Mouse (Mus musculus): ENCODE data around the gene Vmn2r-ps159.
"Not testable (repeated sequence)": the region's sequence is repeated elsewhere in the genome, so short reads cannot be mapped to it uniquely, and the experiment has no call there.

Vmn2r-ps159 gene

DNA sequence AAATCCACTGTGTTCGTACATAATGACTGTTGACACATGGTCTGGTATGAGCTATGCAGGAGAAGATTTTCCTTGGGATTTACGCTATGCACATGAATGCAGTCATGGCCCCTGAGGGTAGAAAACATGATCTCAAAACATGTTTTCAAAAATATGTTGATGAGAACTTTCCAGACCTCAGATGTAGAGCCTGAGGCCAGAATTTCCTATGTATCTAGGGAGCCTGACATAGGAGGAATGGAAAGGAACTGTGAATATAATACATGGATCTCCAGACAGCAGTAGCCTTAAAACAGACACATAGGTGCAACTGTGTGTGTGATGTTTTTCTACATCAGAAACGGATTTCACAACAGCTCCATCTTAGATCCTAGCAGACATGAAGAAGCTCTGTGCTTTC is at the start of gene Vmn2r-ps159:
Vmn2r-ps159 (plus strand) TSS at position 301 of the 400 bp plus-strand sequence.
- not testable (repeated sequence) for DNase-seq

DNA sequence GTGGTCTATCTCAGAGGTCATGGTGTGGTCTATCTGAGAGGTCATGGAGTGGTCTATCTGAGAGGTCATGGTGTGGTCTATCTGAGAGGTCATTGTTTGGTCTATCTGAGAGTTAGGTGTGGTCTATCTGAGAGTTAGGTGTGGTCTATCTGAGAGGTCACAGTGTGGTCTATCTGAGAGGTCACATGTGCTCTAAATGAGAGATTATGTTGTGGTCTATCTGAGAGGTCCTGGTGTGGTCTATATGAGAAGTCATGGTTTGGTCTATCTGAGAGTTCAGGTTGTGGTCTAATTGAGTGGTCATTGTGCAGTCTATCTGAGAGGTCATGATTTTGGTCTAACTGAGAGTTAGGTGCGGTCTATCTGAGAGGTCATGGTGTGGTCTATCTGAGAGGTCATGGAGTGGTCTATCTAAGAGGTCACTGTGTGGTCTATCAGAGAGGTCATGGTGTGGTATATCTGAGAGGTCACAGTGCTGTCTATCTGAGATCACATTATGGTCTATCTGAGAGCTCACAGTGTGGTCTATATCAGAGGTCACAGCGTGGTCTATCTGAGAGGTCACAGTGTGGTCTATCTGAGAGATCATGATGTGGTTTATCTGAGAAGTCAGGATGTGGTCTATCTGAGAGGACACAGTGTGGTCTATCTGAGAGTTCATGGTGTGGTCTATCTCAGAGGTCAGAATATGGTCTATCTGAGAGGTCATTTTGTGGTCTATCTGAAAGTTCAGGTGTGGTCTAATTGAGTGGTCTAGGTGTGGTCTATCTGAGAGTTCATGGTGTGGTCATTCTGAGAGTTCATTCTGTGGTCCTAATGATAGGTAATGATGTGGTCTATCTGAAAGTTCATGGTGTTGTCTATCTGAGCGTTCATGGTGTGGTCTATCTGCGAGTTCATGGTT is 10.9 kb downstream of the Vmn2r-ps159 start:
- not testable (repeated sequence) for DNase-seq

- no peak for DNase-seq
These were observed 11.8 kb downstream of the Vmn2r-ps159 start for GRCm38 (mm10) chr4:156342569-156343325.

- no peak for DNase-seq
These were observed 12.4 kb downstream of the Vmn2r-ps159 start for GRCm38 (mm10) chr4:156343332-156343731.

GRCm38 (mm10) chr4:156356756-156357437 is 26.0 kb downstream of the Vmn2r-ps159 start:
- DNase-seq = not testable (repeated sequence)

All from right cerebral cortex, adult 18-20 months (tissue).